Comparison of ENCODE assay signal across 15 mouse cellular contexts in genomic region chr14:60916661-60917060, GRCm38 (mm10).
DNase-seq lines count a peak whose midpoint lies in the region; ATAC-seq and TF ChIP-seq lines count a peak whose summit lies in the region.
"Had no signal": no experiment of that assay in that cellular context is flagged by ENCODE, and none has a peak within 500 bp of the region (broad histone marks: within the 10 kb centered on the region; RNA-seq: fewer than 3 reads in every experiment).

No protein-coding gene starts in this region.

- no peaks in the 10 kb centered on the region for H3K9me3 ChIP-seq in liver, postnatal 0 days (ENCODE audit: low read length)
- no peaks in the 10 kb centered on the region for H3K9me3 ChIP-seq in embryonic facial prominence, embryonic 12.5 days
- H3K9me3 ChIP-seq: midbrain, embryonic 10.5 days; neural tube, embryonic 12.5 days had no signal

- no peak for TF ChIP-seq CTCF in liver, adult 2 months (IDR thresholded peaks at IDR 0.05; ENCODE audit: low read depth, low read length)
- TF ChIP-seq CTCF in liver, postnatal 0 days (IDR thresholded peaks at IDR 0.05; ENCODE audit: low read depth) = no peak

- H3K4me2 ChIP-seq in liver, postnatal 0 days (ENCODE audit: low read depth, low read length) = no peak overlapping the region
- H3K4me2 ChIP-seq in embryonic facial prominence, embryonic 12.5 days (replicated peaks) = no peak overlapping the region
- H3K4me2 ChIP-seq in myocyte (ENCODE audit: low read depth) = no peak overlapping the region
- H3K4me2 ChIP-seq: neural tube, embryonic 12.5 days had no signal

- WGBS in liver, adult 2 months = 60% methylated on average over 4 of the region's 4 CpGs
- 47% methylated on average over 4 of the region's 4 CpGs for WGBS in liver, postnatal 0 days (ENCODE audit: insufficient replicate concordance)
- WGBS in embryonic facial prominence, embryonic 12.5 days = 33% methylated on average over 3 of the region's 4 CpGs

- no peaks in the 10 kb centered on the region for H3K36me3 ChIP-seq in liver, adult 2 months (ENCODE audit: control insufficient read depth, insufficient read depth, low read length)
- H3K36me3 ChIP-seq in liver, postnatal 0 days (replicated peaks; ENCODE audit: insufficient read depth, low read length) = no peaks in the 10 kb centered on the region
- H3K36me3 ChIP-seq in embryonic facial prominence, embryonic 12.5 days = no peaks in the 10 kb centered on the region
- H3K36me3 ChIP-seq in myocyte (ENCODE audit: control insufficient read depth, insufficient read depth) = no peaks in the 10 kb centered on the region
- H3K36me3 ChIP-seq: midbrain, embryonic 10.5 days; neural tube, embryonic 12.5 days had no signal

- peak; percentile 31 for DNase-seq in liver, adult 2 months (ENCODE audit: extremely low read depth, low read depth, low spot score)
- DNase-seq in liver, postnatal 0 days = no peak
- DNase-seq in NIH3T3 (ENCODE audit: low read depth) = peak; percentile 35
- no peak for DNase-seq in testis, postnatal 14 days (ENCODE audit: low spot score)
- DNase-seq in retina, postnatal 1 day = no peak
- DNase-seq: cerebellum, adult 9-11 months; forebrain, postnatal 0 days; liver; lung, postnatal 14 days had no signal

- H3K4me3 ChIP-seq in liver, adult 2 months (ENCODE audit: insufficient read depth, low read depth, low read length) = no peak overlapping the region
- no peak overlapping the region for H3K4me3 ChIP-seq in liver, postnatal 0 days (ENCODE audit: low read depth, low read length)
- H3K4me3 ChIP-seq in embryonic facial prominence, embryonic 12.5 days = no peak overlapping the region
- H3K4me3 ChIP-seq in myocyte = no peak overlapping the region
- H3K4me3 ChIP-seq: erythroblast, embryonic 14.5 days; layer of hippocampus, adult 2 months; midbrain, embryonic 10.5 days; neural tube, embryonic 12.5 days had no signal

- TF ChIP-seq EP300 in liver, postnatal 0 days (IDR thresholded peaks at IDR 0.05; ENCODE audit: low read depth) = no peak

- H3K27me3 ChIP-seq in liver, adult 2 months (ENCODE audit: control insufficient read depth, insufficient read depth, low read length) = no peaks in the 10 kb centered on the region; the same call in 1 of the 2 replicates
- H3K27me3 ChIP-seq in liver, postnatal 0 days (ENCODE audit: insufficient read depth, low read length) = no peaks in the 10 kb centered on the region
- H3K27me3 ChIP-seq in embryonic facial prominence, embryonic 12.5 days = no peaks in the 10 kb centered on the region
- H3K27me3 ChIP-seq in myocyte (ENCODE audit: control insufficient read depth, insufficient read depth, insufficient read length) = no peaks in the 10 kb centered on the region
- H3K27me3 ChIP-seq: neural tube, embryonic 12.5 days had no signal

- H3K4me1 ChIP-seq in liver, adult 2 months (ENCODE audit: control insufficient read depth, insufficient read depth, low read length) = peaks cover 2% of the 10 kb centered on the region; the same call in 1 of the 2 replicates
- H3K4me1 ChIP-seq in liver, postnatal 0 days (ENCODE audit: insufficient read depth) = no peaks in the 10 kb centered on the region
- H3K4me1 ChIP-seq in embryonic facial prominence, embryonic 12.5 days = peaks cover 25% of the 10 kb centered on the region

- H3K9ac ChIP-seq in liver, adult 2 months (ENCODE audit: low read depth, low read length) = no peak overlapping the region
- H3K9ac ChIP-seq in liver, postnatal 0 days (replicated peaks) = no peak overlapping the region
- H3K9ac ChIP-seq in embryonic facial prominence, embryonic 12.5 days = no peak overlapping the region
- H3K9ac ChIP-seq: forebrain, postnatal 0 days; neural tube, embryonic 12.5 days had no signal

- ATAC-seq in liver, postnatal 0 days = no peak
- ATAC-seq in embryonic facial prominence, embryonic 12.5 days (ENCODE audit: insufficient number of reproducible peaks, insufficient read depth, low FRiP score, low TSS enrichment) = no peak
- ATAC-seq: forebrain, postnatal 0 days had no signal

- no peak overlapping the region for H3K27ac ChIP-seq in liver, adult 2 months (replicated peaks; ENCODE audit: insufficient read depth, low read depth, low read length)
- no peak overlapping the region for H3K27ac ChIP-seq in liver, postnatal 0 days (ENCODE audit: low read depth)
- H3K27ac ChIP-seq in embryonic facial prominence, embryonic 12.5 days = peak overlapping the region; percentile 64
- H3K27ac ChIP-seq: layer of hippocampus, adult 2 months; neural tube, embryonic 12.5 days had no signal

- no peak overlapping the region for H3ac ChIP-seq in myocyte (ENCODE audit: control insufficient read depth, insufficient read length)

- no peak for TF ChIP-seq POLR2A in liver, adult 2 months (IDR thresholded peaks at IDR 0.05; ENCODE audit: extremely low read depth, insufficient read depth, low read length)
- no peak for TF ChIP-seq POLR2A in myocyte (IDR thresholded peaks at IDR 0.05; ENCODE audit: insufficient read length, low read depth)

- no peaks in the 10 kb centered on the region for H3K79me2 ChIP-seq in liver, adult 2 months (ENCODE audit: control insufficient read depth, insufficient read depth, low read length)
- no peaks in the 10 kb centered on the region for H3K79me2 ChIP-seq in myocyte (ENCODE audit: control insufficient read depth, insufficient read depth)

TF ChIP-seq in myocyte, 11 proteins besides CTCF, POLR2A, EP300 and RAD21:
- no peak for TF ChIP-seq POLR2AphosphoS2 (IDR thresholded peaks at IDR 0.05; ENCODE audit: insufficient read length, low read depth)
- peak; percentile 79 for TF ChIP-seq CEBPB (IDR thresholded peaks at IDR 0.05; ENCODE audit: insufficient read depth, poor library complexity, severe bottlenecking)
TF ChIP-seq in myocyte: peak in this region for 1.

Comparison
In these comparisons a context has a peak if more than half of its experiments do, and no peak if none do; other contexts are left out.
1. DNase-seq: peak in liver, adult 2 months (single experiment) and NIH3T3 (single experiment); none in liver, postnatal 0 days (single experiment), testis, postnatal 14 days (single experiment) and retina, postnatal 1 day (single experiment).